Mouse (Mus musculus) neural tube, embryonic 12.5 days (tissue): ENCODE data around the gene Whamm. TPM values are rescaled to one million over a fixed set of nuclear protein-coding genes. Genes with fewer than 3 reads are reported as not detected.

Experiments
- microRNA counts: library from miRNA; unstranded; fragments of <30 nt; microRNA quantifications from one replicate; lab custom pipeline; 2017
- polyA plus RNA-seq: library from polyadenylated mRNA; unstranded; fragments of >200 nt; fragmentation: Nextera tagmentation; extraction: Ambion mirVana; gene quantifications from 2 replicates; pipeline ENCODE4 v1.2.1, GENCODE M21; 2016

The Whamm gene
- polyA plus RNA-seq, 1 experiment from 2014 or later = 7.5 TPM

MicroRNAs within 50 kb of the gene (microRNA counts, 519-probe panel; counts per million panel counts)
- microRNA mmu-miR-1839-3p (lab: Ali Mortazavi, UCI) (342 counts per million, percentile 67 among the panel's probes with 10 or more counts), microRNA mmu-miR-1839-5p (lab: Ali Mortazavi, UCI) (2,130 counts per million, percentile 69 among the panel's probes with 10 or more counts)

Other genes starting within 250 kb of the Whamm start
- 837 and 850 TPM in 2 replicates for gene Rps17, start 226.0 kb upstream of the Whamm start, polyA plus RNA-seq
- 1.9 and 4.0 TPM in 2 replicates for gene Cpeb1, start 115.8 kb upstream of the Whamm start, polyA plus RNA-seq
- gene Ap3b2, start 77.3 kb upstream of the Whamm start, polyA plus RNA-seq = 88.5 and 89.7 TPM in 2 replicates
- not detected in 2 replicates for gene BC048679, start 73.0 kb upstream of the Whamm start, polyA plus RNA-seq
- 0.14 and 0.18 TPM in 2 replicates for gene Fsd2, start 4.3 kb upstream of the Whamm start, polyA plus RNA-seq
- gene Homer2, start 136.3 kb downstream of the Whamm start, polyA plus RNA-seq = 21.9 and 24.7 TPM in 2 replicates
- 110 and 112 TPM in 2 replicates for gene Ramac, start 191.7 kb downstream of the Whamm start, polyA plus RNA-seq
- 40.0 and 41.7 TPM in 2 replicates for gene 3110040N11Rik, start 218.2 kb downstream of the Whamm start, polyA plus RNA-seq